Mouse (Mus musculus): ENCODE measurements around the gene Palmd.

DNA sequence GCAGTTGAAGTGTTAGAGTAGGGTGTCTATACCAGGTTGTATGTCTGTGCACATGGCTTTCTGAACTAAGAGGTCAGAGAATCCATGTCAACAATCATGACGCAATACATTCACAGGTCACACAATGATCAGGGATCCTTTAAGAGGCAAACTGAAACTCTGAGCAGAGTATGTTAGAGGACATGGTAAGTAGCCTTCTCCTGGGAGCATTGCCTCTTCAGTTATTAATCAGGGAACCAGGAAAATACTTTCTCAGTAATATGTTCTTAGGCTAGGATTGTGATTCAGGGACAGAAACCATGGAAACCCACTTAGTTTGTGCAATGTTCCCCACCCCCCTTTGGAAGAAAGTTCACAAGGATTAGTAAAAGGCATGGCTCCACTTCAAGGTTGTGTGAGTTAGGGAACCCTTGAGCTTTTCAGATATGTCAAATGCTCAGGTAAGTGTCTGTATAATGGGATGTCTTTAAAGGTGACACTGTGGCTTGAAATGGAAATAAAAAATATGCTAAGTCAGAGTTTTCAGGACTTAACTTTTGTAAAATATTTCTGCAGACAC lies 27.1 kb downstream of the Palmd start:
- TF ChIP-seq CTCF (IDR thresholded peaks at IDR 0.05; ENCODE audit: extremely low read depth, insufficient read length, insufficient replicate concordance, low read depth, low read length) (no peak), POLR2A (IDR thresholded peaks at IDR 0.05; ENCODE audit: low read depth, low read length) (no peak)
